Mouse (Mus musculus): ENCODE data around the gene Cul4a. TPM values are rescaled to one million over a fixed set of nuclear protein-coding genes. Genes with fewer than 3 reads are reported as not detected.
"Not testable (repeated sequence)": the region's sequence is repeated elsewhere in the genome, so short reads cannot be mapped to it uniquely, and the experiment has no call there.

The Cul4a gene
- total RNA-seq (2022): 10 to 100 TPM; 75.8 to 84.1 (median 80.2) TPM

GRCm38 (mm10) chr8:13105087-13105881 is at the start of gene Cul4a, which contains the start of gene Pcid2:
Cul4a (plus strand) TSS chr8:13105621.
Pcid2 (minus strand) TSS chr8:13105459.
- DNase-seq (ENCODE audit: low spot score): peak; percentile 94

- DNase-seq (ENCODE audit: low spot score): no peak
Measured at GRCm38 (mm10) chr8:13057351-13057750, 48.1 kb upstream of the Cul4a start.

GRCm38 (mm10) chr8:13060441-13061150 is 44.8 kb upstream of the Cul4a start, which contains the start of gene Proz:
Proz (plus strand) TSS chr8:13060914.
- no peak for DNase-seq (ENCODE audit: low spot score)

- DNase-seq (ENCODE audit: low spot score): no peak
Measured at GRCm38 (mm10) chr8:13063112-13063511, 42.3 kb upstream of the Cul4a start.

GRCm38 (mm10) chr8:13073255-13073654 is 32.2 kb upstream of the Cul4a start:
- DNase-seq (ENCODE audit: low spot score): no peak

GRCm38 (mm10) chr8:13075044-13075443 is 30.4 kb upstream of the Cul4a start:
- DNase-seq (ENCODE audit: low spot score): no peak

- DNase-seq (ENCODE audit: low spot score): not testable (repeated sequence)
Measured at GRCm38 (mm10) chr8:13075579-13075978, 29.8 kb upstream of the Cul4a start.

- DNase-seq (ENCODE audit: low spot score): no peak
Measured at GRCm38 (mm10) chr8:13077542-13077941, 27.9 kb upstream of the Cul4a start.

- DNase-seq (ENCODE audit: low spot score): peak; percentile 90
Measured at GRCm38 (mm10) chr8:13104691-13105086, 732 bp upstream of the Cul4a start.

- DNase-seq (ENCODE audit: low spot score): no peak
Measured at GRCm38 (mm10) chr8:13105908-13106551, 609 bp downstream of the Cul4a start.

- no peak for DNase-seq (ENCODE audit: low spot score)
Measured at GRCm38 (mm10) chr8:13107990-13108638, 2.7 kb downstream of the Cul4a start.

GRCm38 (mm10) chr8:13108967-13109366 is 3.5 kb downstream of the Cul4a start:
- DNase-seq (ENCODE audit: low spot score): no peak

GRCm38 (mm10) chr8:13109416-13109960 is 4.1 kb downstream of the Cul4a start:
- DNase-seq (ENCODE audit: low spot score): no peak

GRCm38 (mm10) chr8:13111917-13112316 is 6.5 kb downstream of the Cul4a start:
- no peak for DNase-seq (ENCODE audit: low spot score)

GRCm38 (mm10) chr8:13113232-13113631 is 7.8 kb downstream of the Cul4a start:
- no peak for DNase-seq (ENCODE audit: low spot score)

GRCm38 (mm10) chr8:13117096-13117495 is 11.7 kb downstream of the Cul4a start:
- no peak for DNase-seq (ENCODE audit: low spot score)

GRCm38 (mm10) chr8:13118516-13118915 is 13.1 kb downstream of the Cul4a start:
- no peak for DNase-seq (ENCODE audit: low spot score)

GRCm38 (mm10) chr8:13120882-13121665 is 15.7 kb downstream of the Cul4a start:
- DNase-seq (ENCODE audit: low spot score): no peak

GRCm38 (mm10) chr8:13122887-13123421 is 17.5 kb downstream of the Cul4a start:
- DNase-seq (ENCODE audit: low spot score): no peak

GRCm38 (mm10) chr8:13124897-13125296 is 19.5 kb downstream of the Cul4a start:
- DNase-seq (ENCODE audit: low spot score): no peak

All from heart, adult 8-10 months (tissue).